14 mouse cellular contexts compared by ENCODE assay signal in genomic region chrX:8125235-8125634, GRCm38 (mm10). TPM values are rescaled to one million over a fixed set of nuclear protein-coding genes. Genes with fewer than 3 reads are reported as not detected.
DNase-seq lines count a peak whose midpoint lies in the region; ATAC-seq and TF ChIP-seq lines count a peak whose summit lies in the region.
"Had no signal": no experiment of that assay in that cellular context is flagged by ENCODE, and none has a peak within 500 bp of the region (broad histone marks: within the 10 kb centered on the region; RNA-seq: fewer than 3 reads in every experiment).

No protein-coding gene starts in this region.

- no peaks in the 10 kb centered on the region for H3K27me3 ChIP-seq in heart, adult 2 months (ENCODE audit: control insufficient read depth, insufficient read depth, low read length)
- no peaks in the 10 kb centered on the region for H3K27me3 ChIP-seq in liver, postnatal 0 days (ENCODE audit: insufficient read depth, low read length)
- no peaks in the 10 kb centered on the region for H3K27me3 ChIP-seq in kidney, embryonic 16.5 days (ENCODE audit: insufficient read depth, low read length)
- H3K27me3 ChIP-seq: embryonic facial prominence, embryonic 13.5 days; midbrain, embryonic 15.5 days had no signal

- no peak for ATAC-seq in liver, postnatal 0 days
- no peak for ATAC-seq in kidney, embryonic 16.5 days (ENCODE audit: low FRiP score, low TSS enrichment)
- ATAC-seq: midbrain, embryonic 15.5 days had no signal

- H3K4me2 ChIP-seq in liver, postnatal 0 days (ENCODE audit: low read depth, low read length): no peak overlapping the region
- no peak overlapping the region for H3K4me2 ChIP-seq in kidney, embryonic 16.5 days (replicated peaks; ENCODE audit: low read depth, low read length)
- H3K4me2 ChIP-seq: embryonic facial prominence, embryonic 13.5 days; midbrain, embryonic 15.5 days had no signal

- TF ChIP-seq CTCF in heart, adult 2 months (IDR thresholded peaks at IDR 0.05): peak; percentile 24
- peak; percentile 58 for TF ChIP-seq CTCF in liver, postnatal 0 days (IDR thresholded peaks at IDR 0.05; ENCODE audit: low read depth)

- H3K4me1 ChIP-seq in heart, adult 2 months (ENCODE audit: control insufficient read depth, insufficient read depth, low read length): no peaks in the 10 kb centered on the region
- no peaks in the 10 kb centered on the region for H3K4me1 ChIP-seq in liver, postnatal 0 days (ENCODE audit: insufficient read depth)
- H3K4me1 ChIP-seq in kidney, embryonic 16.5 days (ENCODE audit: insufficient read depth, low read length): no peaks in the 10 kb centered on the region
- H3K4me1 ChIP-seq: embryonic facial prominence, embryonic 13.5 days; midbrain, embryonic 15.5 days had no signal

- intact Hi-C loops in heart, adult 2 months (cut with DNase I): no loop called here
- intact Hi-C loops in heart, postnatal 14 days (cut with DNase I): loop anchor here (10.0 kb wide), 1 partner anchor 210 kb away; the partner anchor contains the start of gene Pcsk1n

- no peak overlapping the region for H3K27ac ChIP-seq in heart, adult 2 months
- no peak overlapping the region for H3K27ac ChIP-seq in liver, postnatal 0 days (ENCODE audit: low read depth)
- no peak overlapping the region for H3K27ac ChIP-seq in kidney, embryonic 16.5 days (ENCODE audit: low read length)
- H3K27ac ChIP-seq: embryonic facial prominence, embryonic 13.5 days; midbrain, embryonic 15.5 days had no signal

- no peak overlapping the region for H3K4me3 ChIP-seq in heart, adult 2 months
- H3K4me3 ChIP-seq in liver, postnatal 0 days (ENCODE audit: low read depth, low read length): no peak overlapping the region
- H3K4me3 ChIP-seq in kidney, embryonic 16.5 days (ENCODE audit: low read length): no peak overlapping the region
- H3K4me3 ChIP-seq: embryonic facial prominence, embryonic 13.5 days; midbrain, embryonic 15.5 days had no signal

- TF ChIP-seq EP300 in heart, adult 2 months (IDR thresholded peaks at IDR 0.05; ENCODE audit: insufficient read depth, low read depth, low read length): no peak
- TF ChIP-seq EP300 in liver, postnatal 0 days (IDR thresholded peaks at IDR 0.05; ENCODE audit: low read depth): no peak

- H3K9me3 ChIP-seq in liver, postnatal 0 days (ENCODE audit: low read length): no peaks in the 10 kb centered on the region
- H3K9me3 ChIP-seq in kidney, embryonic 16.5 days (ENCODE audit: low read length): no peaks in the 10 kb centered on the region
- H3K9me3 ChIP-seq: embryonic facial prominence, embryonic 13.5 days; midbrain, embryonic 15.5 days had no signal

- no peaks in the 10 kb centered on the region for H3K36me3 ChIP-seq in heart, adult 2 months (ENCODE audit: control insufficient read depth, insufficient read depth, low read length)
- H3K36me3 ChIP-seq in liver, postnatal 0 days (replicated peaks; ENCODE audit: insufficient read depth, low read length): peaks cover 4% of the 10 kb centered on the region
- peaks cover 29% of the 10 kb centered on the region; the same call in 1 of the 2 replicates for H3K36me3 ChIP-seq in kidney, embryonic 16.5 days (ENCODE audit: insufficient read depth, low read length)
- H3K36me3 ChIP-seq: midbrain, embryonic 15.5 days had no signal

- H3K9ac ChIP-seq in heart, adult 2 months (ENCODE audit: low read depth, low read length): no peak overlapping the region
- no peak overlapping the region for H3K9ac ChIP-seq in liver, postnatal 0 days (replicated peaks)
- no peak overlapping the region for H3K9ac ChIP-seq in kidney, embryonic 16.5 days (replicated peaks; ENCODE audit: low read length)
- H3K9ac ChIP-seq: embryonic facial prominence, embryonic 13.5 days; midbrain, embryonic 15.5 days had no signal

- no peaks in the 10 kb centered on the region for H3K79me2 ChIP-seq in heart, adult 2 months (replicated peaks; ENCODE audit: control insufficient read depth, insufficient read depth, low read length)

- no peak for DNase-seq in heart, adult 2 months
- no peak for DNase-seq in heart, postnatal 14 days
- DNase-seq in thymus, postnatal 14 days: peak; percentile 14
- no peak for DNase-seq in thymus, postnatal 36 days
- no peak for DNase-seq in liver, postnatal 0 days
- no peak for DNase-seq in c-Kit-positive CD71-positive TER-119-positive erythroid progenitor cells, embryonic 14.5 days (ENCODE audit: low spot score)
- no peak for DNase-seq in left cerebral cortex, adult 8-10 months (ENCODE audit: low spot score in 2 of 2)
- DNase-seq: adrenal gland, postnatal 36 days; cerebellum, postnatal 10 days; heart, adult 11 months; right cerebral cortex, postnatal 14 days had no signal

- TF ChIP-seq POLR2A in heart, adult 2 months (IDR thresholded peaks at IDR 0.05; ENCODE audit: insufficient read depth, low read depth, low read length): no peak

- WGBS in heart, adult 2 months: 77% methylated on average over 7 of the region's 7 CpGs
- 77% methylated on average over 7 of the region's 7 CpGs for WGBS in liver, postnatal 0 days (ENCODE audit: insufficient replicate concordance)
- 74% methylated on average over 7 of the region's 7 CpGs for WGBS in kidney, embryonic 16.5 days

RNA-seq across cellular contexts. Expression of gene Wdr13, which starts 7.5 kb away (rescaled TPM):
- 10 to 100 TPM; 35.1 to 39.6 TPM for total RNA-seq in heart, adult 2 months (2021)
- 56.0 and 60.2 TPM in 2 replicates for polyA plus RNA-seq in heart, adult 2 months (2012; rRNA removed)
- 10 to 100 TPM; 67.7 to 71.3 TPM for total RNA-seq in heart, postnatal 14 days (2021)
- 4.6 and 5.6 TPM in 2 replicates for polyA plus RNA-seq in liver, postnatal 0 days (2015; fragmentation: Nextera tagmentation; extraction: Ambion mirVana)
- 100 to 1,000 TPM; 176 to 202 (median 193) TPM for total RNA-seq in left cerebral cortex, adult 8-10 months (2022)
- 29.0 and 29.6 TPM in 2 replicates for polyA plus RNA-seq in kidney, embryonic 16.5 days (2015; fragmentation: Nextera tagmentation; extraction: Ambion mirVana)

RNA-seq across cellular contexts. Expression of gene Rbm3, which starts 20.4 kb away (rescaled TPM):
- total RNA-seq in heart, adult 2 months (2021): 10 to 100 TPM; 38.1 to 78.9 TPM
- 44.1 and 55.3 TPM in 2 replicates for polyA plus RNA-seq in heart, adult 2 months (2012; rRNA removed)
- total RNA-seq in heart, postnatal 14 days (2021): 100 to 1,000 TPM; 158 to 181 TPM
- polyA plus RNA-seq in liver, postnatal 0 days (2015; fragmentation: Nextera tagmentation; extraction: Ambion mirVana): 413 and 415 TPM in 2 replicates
- total RNA-seq in left cerebral cortex, adult 8-10 months (2022): 100 to 1,000 TPM; 134 to 198 (median 155) TPM
- polyA plus RNA-seq in kidney, embryonic 16.5 days (2015; fragmentation: Nextera tagmentation; extraction: Ambion mirVana): 433 and 441 TPM in 2 replicates

RNA-seq across cellular contexts. Expression of gene Was, which starts 34.9 kb away (rescaled TPM):
- total RNA-seq in heart, adult 2 months (2021): 1 to 10 TPM; 1.7 to 2.6 TPM
- polyA plus RNA-seq in heart, adult 2 months (2012; rRNA removed): 1.9 and 2.2 TPM in 2 replicates
- 1 to 10 TPM; 2.7 to 4.0 TPM for total RNA-seq in heart, postnatal 14 days (2021)
- 2.4 and 2.9 TPM in 2 replicates for polyA plus RNA-seq in liver, postnatal 0 days (2015; fragmentation: Nextera tagmentation; extraction: Ambion mirVana)
- 1 to 10 TPM in 3 of 4 experiments, under 1 TPM in 1; 0.82 to 3.6 (median 2.0) TPM for total RNA-seq in left cerebral cortex, adult 8-10 months (2022)
- 0.11 and 0.18 TPM in 2 replicates for polyA plus RNA-seq in kidney, embryonic 16.5 days (2015; fragmentation: Nextera tagmentation; extraction: Ambion mirVana)

RNA-seq across cellular contexts. Expression of gene Suv39h1, which starts 50.7 kb away (rescaled TPM):
- 1 to 10 TPM; 3.6 to 3.9 TPM for total RNA-seq in heart, adult 2 months (2021)
- 4.6 and 6.1 TPM in 2 replicates for polyA plus RNA-seq in heart, adult 2 months (2012; rRNA removed)
- total RNA-seq in heart, postnatal 14 days (2021): 1 to 10 TPM; 6.0 to 6.7 TPM
- 13.9 and 15.8 TPM in 2 replicates for polyA plus RNA-seq in liver, postnatal 0 days (2015; fragmentation: Nextera tagmentation; extraction: Ambion mirVana)
- total RNA-seq in left cerebral cortex, adult 8-10 months (2022): 10 to 100 TPM; 24.7 to 27.5 (median 26.6) TPM
- polyA plus RNA-seq in kidney, embryonic 16.5 days (2015; fragmentation: Nextera tagmentation; extraction: Ambion mirVana): 66.5 and 70.7 TPM in 2 replicates

RNA-seq across cellular contexts. Expression of gene Tbc1d25, which starts 50.7 kb away (rescaled TPM):
- 1 to 10 TPM; 3.7 to 4.3 TPM for total RNA-seq in heart, adult 2 months (2021)
- 8.7 and 8.9 TPM in 2 replicates for polyA plus RNA-seq in heart, adult 2 months (2012; rRNA removed)
- total RNA-seq in heart, postnatal 14 days (2021): 1 to 10 TPM; 4.1 to 4.2 TPM
- 2.1 and 2.2 TPM in 2 replicates for polyA plus RNA-seq in liver, postnatal 0 days (2015; fragmentation: Nextera tagmentation; extraction: Ambion mirVana)
- 10 to 100 TPM; 12.7 to 15.0 (median 14.8) TPM for total RNA-seq in left cerebral cortex, adult 8-10 months (2022)
- polyA plus RNA-seq in kidney, embryonic 16.5 days (2015; fragmentation: Nextera tagmentation; extraction: Ambion mirVana): 12.6 and 14.9 TPM in 2 replicates
